Mouse (Mus musculus) liver, embryonic 14.5 days (tissue): ENCODE results near the gene Galnt17. TPM values are rescaled to one million over a fixed set of nuclear protein-coding genes. Genes with fewer than 3 reads are reported as not detected.

ENCODE experiments used
- ATAC-seq: fragments of 200-750 bp; cut with Nextera tagmentation; 2 replicates; pipeline ENCODE4 v1.8.0; 2017; ENCODE audit warnings: moderate number of reproducible peaks, mild to moderate bottlenecking, moderate library complexity; ENCODE audit not compliant: insufficient read depth
- DNase-seq, 3 experiments: peaks; one replicate each; pipeline ENCODE4 v3.0.0-alpha.2; 2012 to 2013; ENCODE audit warnings: low read depth in 3 of 3, low spot score in 3 of 3
- H3K27ac ChIP-seq: fragments of 300-500 bp; sonication (generic); 2 replicates; pipeline ENCODE4 v1.5.1; 2014; ENCODE audit warnings: moderate library complexity, mild to moderate bottlenecking, control low read depth, inconsistent platforms
- H3K27me3 ChIP-seq: fragments of 300-500 bp; sonication (generic); 2 replicates; pipeline ENCODE4 v1.6.1; 2014; ENCODE audit warnings: mild to moderate bottlenecking, low read length, moderate library complexity; ENCODE audit not compliant: control insufficient read depth, insufficient read depth
- H3K36me3 ChIP-seq: fragments of 300-500 bp; sonication (generic); replicated peaks from 2 replicates; pipeline ENCODE4 v1.6.1; 2014; ENCODE audit warnings: low read depth; ENCODE audit not compliant: control insufficient read depth, insufficient read depth
- H3K4me1 ChIP-seq, 2 experiments: fragments of 200-500 bp in 1 of 2; fragments of 300-500 bp in 1 of 2; sonication (generic) in 1 of 2; replicated peaks; 2 replicates each; pipeline ENCODE4 v1.6.1; 2012 to 2014; ENCODE audit warnings: antibody characterized with exemption in 1 of 2, inconsistent platforms in 1 of 2, low read length in 1 of 2; ENCODE audit not compliant: control insufficient read depth in 2 of 2, insufficient read depth in 2 of 2
- H3K4me2 ChIP-seq: fragments of 300-500 bp; sonication (generic); 2 replicates; pipeline ENCODE4 v1.6.1; 2014; ENCODE audit warnings: low read depth, mild to moderate bottlenecking, control low read depth, moderate library complexity
- H3K4me3 ChIP-seq, 2 experiments: fragments of 200-500 bp in 1 of 2; fragments of 300-500 bp in 1 of 2; sonication (generic) in 1 of 2; 2 replicates each; pipeline ENCODE4 v1.5.1; 2012 to 2014; ENCODE audit warnings: low read depth in 2 of 2, low read length in 2 of 2, mild to moderate bottlenecking in 2 of 2, control low read depth in 1 of 2, inconsistent platforms in 1 of 2, moderate library complexity in 1 of 2; ENCODE audit not compliant: insufficient read depth in 1 of 2
- H3K9ac ChIP-seq: fragments of 300-500 bp; sonication (generic); replicated peaks from 2 replicates; pipeline ENCODE4 v1.6.1; 2014; ENCODE audit warnings: mild to moderate bottlenecking, control low read depth, moderate library complexity
- H3K9me3 ChIP-seq: fragments of 300-500 bp; sonication (generic); 2 replicates; pipeline ENCODE4 v1.6.1; 2016; ENCODE audit warnings: low read length, mixed read lengths; ENCODE audit not compliant: control insufficient read depth
- CTCF ChIP-seq: IDR thresholded peaks from 2 replicates; pipeline ENCODE4 v1.5.1; 2016; ENCODE audit warnings: antibody characterized with exemption, low read depth, control low read depth
- EP300 ChIP-seq: IDR thresholded peaks from 2 replicates; pipeline ENCODE4 v1.6.1; 2016; ENCODE audit warnings: antibody characterized with exemption, low read depth
- WGBS: fragments of 180-500 bp; shearing (Covaris S2); extraction: QIAGEN DNeasy Blood & Tissue Kit; methylation state at CpG from one replicate; pipeline ENCODE4 v1.1.7; 2014; ENCODE audit not compliant: insufficient replicate concordance; 5-methylcytosine and 5-hydroxymethylcytosine counted together
- polyA plus RNA-seq, 2 experiments: library from polyadenylated mRNA; depleted of rRNA in 1 of 2; stranded (reverse) in 1 of 2; unstranded in 1 of 2; fragments of >200 nt; fragmentation: Nextera tagmentation in 1 of 2; extraction: Ambion mirVana in 1 of 2; gene quantifications; 2 replicates each; pipeline versions ENCODE4 v1.2.1 to v1.2.3; 2012 to 2014

Gene Galnt17
- polyA plus RNA-seq, 2 experiments = 0.02 TPM; not detected in 1

- DNase-seq (no peak), ATAC-seq (no peak)
- no peaks in the 10 kb centered on the region for H3K4me1 ChIP-seq
- H3K27me3 ChIP-seq = no peaks in the 10 kb centered on the region
- H3K4me3 ChIP-seq = no peak overlapping the region
- no peak overlapping the region for H3K9ac ChIP-seq
- no peaks in the 10 kb centered on the region for H3K9me3 ChIP-seq
- H3K4me2 ChIP-seq = no peak overlapping the region
- no peaks in the 10 kb centered on the region for H3K36me3 ChIP-seq
- no peak overlapping the region for H3K27ac ChIP-seq
- TF ChIP-seq EP300 (no peak), CTCF (no peak)
- 67% methylated on average over 3 of the region's 3 CpGs for WGBS
These were observed 283.8 kb downstream of the Galnt17 start for GRCm38 (mm10) chr5:131024506-131024905.

- Histone ChIP-seq H3K4me1 (no peaks in the 10 kb centered on the region), H3K36me3 (no peaks in the 10 kb centered on the region), H3K4me2 (no peak overlapping the region), H3K9me3 (no peaks in the 10 kb centered on the region), H3K27me3 (no peaks in the 10 kb centered on the region), H3K4me3 (no peak overlapping the region), H3K9ac (no peak overlapping the region), H3K27ac (no peak overlapping the region)
- 74% methylated on average over 18 of the region's 18 CpGs for WGBS
- DNase-seq (no peak), ATAC-seq (no peak)
- TF ChIP-seq CTCF = no peak
- TF ChIP-seq EP300 = no peak
These were observed 285.8 kb downstream of the Galnt17 start for GRCm38 (mm10) chr5:131022396-131022993.

DNA sequence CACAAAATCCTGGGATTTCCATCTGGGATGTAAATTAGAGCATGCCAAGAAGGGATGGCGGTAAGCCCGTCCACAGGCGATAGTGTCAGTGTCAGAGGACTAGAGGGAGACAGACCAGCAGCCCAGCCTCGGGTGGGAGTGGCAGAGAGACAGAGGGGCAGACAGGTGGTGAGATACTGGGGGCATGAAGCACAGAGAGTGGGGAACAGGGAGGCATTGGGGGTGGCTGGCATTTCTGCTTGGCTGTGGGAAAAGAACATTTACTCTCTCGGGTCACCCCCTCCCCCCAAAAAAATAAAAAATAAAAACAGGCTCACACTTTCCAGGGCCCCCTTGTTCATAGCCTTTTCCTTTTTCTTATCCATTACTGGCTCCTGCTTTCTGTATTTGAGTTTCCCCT is 287.4 kb downstream of the Galnt17 start:
- TF ChIP-seq EP300 (no peak), CTCF (no peak)
- DNase-seq = no peak
- ATAC-seq = no peak
- 75% methylated on average over 5 of the region's 5 CpGs for WGBS
- Histone ChIP-seq H3K4me2 (no peak overlapping the region), H3K4me3 (no peak overlapping the region), H3K27ac (no peak overlapping the region), H3K36me3 (no peaks in the 10 kb centered on the region), H3K27me3 (no peaks in the 10 kb centered on the region), H3K9ac (no peak overlapping the region), H3K4me1 (no peaks in the 10 kb centered on the region), H3K9me3 (no peaks in the 10 kb centered on the region)

DNA sequence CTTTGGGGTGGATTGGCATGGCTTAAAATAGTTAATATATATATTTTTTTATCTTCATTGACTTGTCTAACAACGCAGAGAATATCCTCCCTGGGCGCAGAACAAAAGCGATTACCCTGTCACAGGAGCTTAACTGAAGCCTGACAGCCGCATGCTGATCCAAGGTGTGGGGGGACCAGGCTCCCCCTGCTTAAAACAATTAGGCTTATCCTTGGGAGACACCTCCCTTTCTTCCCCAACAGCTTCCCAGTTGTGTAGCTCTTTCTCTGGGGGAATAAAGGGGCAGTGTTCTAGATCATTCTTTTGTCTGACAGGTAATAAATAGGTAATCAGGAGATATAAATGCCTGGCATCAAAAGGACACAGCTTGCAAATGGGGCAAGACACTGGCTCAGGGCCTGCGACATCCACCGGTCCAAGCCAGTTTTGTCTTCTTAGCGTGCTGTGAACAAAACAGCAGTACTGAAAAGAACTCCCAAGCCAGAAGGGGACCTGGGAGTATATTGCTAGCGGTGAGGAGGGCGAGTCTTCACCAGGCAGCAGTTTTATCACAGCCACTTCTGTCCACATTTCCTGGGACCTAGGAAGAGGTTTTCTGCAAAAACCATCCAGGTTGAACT is 288.8 kb downstream of the Galnt17 start:
- ATAC-seq (no peak), DNase-seq (no peak)
- H3K4me3 ChIP-seq = no peak overlapping the region
- no peaks in the 10 kb centered on the region for H3K36me3 ChIP-seq
- H3K27ac ChIP-seq = no peak overlapping the region
- no peaks in the 10 kb centered on the region for H3K4me1 ChIP-seq
- 61% methylated on average over 9 of the region's 9 CpGs for WGBS
- H3K9ac ChIP-seq = no peak overlapping the region
- H3K9me3 ChIP-seq = no peaks in the 10 kb centered on the region
- H3K27me3 ChIP-seq = no peaks in the 10 kb centered on the region
- TF ChIP-seq EP300 = no peak
- TF ChIP-seq CTCF = no peak
- no peak overlapping the region for H3K4me2 ChIP-seq

DNA sequence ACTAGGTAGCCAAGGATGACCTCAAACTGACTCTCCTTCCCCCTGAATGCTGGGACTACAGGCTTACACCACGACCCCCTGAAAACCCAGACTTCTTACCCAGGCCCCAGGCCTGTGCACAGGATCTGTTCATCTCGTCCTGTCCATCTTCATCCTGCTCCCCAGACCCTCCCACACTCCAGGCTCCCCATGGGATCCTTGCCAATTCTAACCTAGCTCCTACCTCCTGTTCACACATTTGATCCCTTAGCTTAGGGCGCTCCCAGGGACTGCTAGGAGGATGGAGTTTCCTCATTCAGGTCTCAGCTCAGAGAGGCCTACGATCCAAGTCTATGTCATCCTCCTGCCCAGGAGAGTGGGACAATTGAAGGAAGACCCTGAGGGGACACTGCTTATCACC is 292.2 kb downstream of the Galnt17 start:
- Histone ChIP-seq H3K27me3 (no peaks in the 10 kb centered on the region), H3K36me3 (no peaks in the 10 kb centered on the region), H3K9ac (no peak overlapping the region), H3K4me1 (no peaks in the 10 kb centered on the region), H3K4me3 (no peak overlapping the region), H3K27ac (no peak overlapping the region), H3K4me2 (no peak overlapping the region), H3K9me3 (no peaks in the 10 kb centered on the region)
- ATAC-seq (no peak), DNase-seq (no peak)
- TF ChIP-seq EP300 (no peak), CTCF (no peak)
- 53% methylated on average over 4 of the region's 4 CpGs for WGBS
